Mouse (Mus musculus): Measurements from ENCODE around the gene Ttc7.

Gene Ttc7

DNA sequence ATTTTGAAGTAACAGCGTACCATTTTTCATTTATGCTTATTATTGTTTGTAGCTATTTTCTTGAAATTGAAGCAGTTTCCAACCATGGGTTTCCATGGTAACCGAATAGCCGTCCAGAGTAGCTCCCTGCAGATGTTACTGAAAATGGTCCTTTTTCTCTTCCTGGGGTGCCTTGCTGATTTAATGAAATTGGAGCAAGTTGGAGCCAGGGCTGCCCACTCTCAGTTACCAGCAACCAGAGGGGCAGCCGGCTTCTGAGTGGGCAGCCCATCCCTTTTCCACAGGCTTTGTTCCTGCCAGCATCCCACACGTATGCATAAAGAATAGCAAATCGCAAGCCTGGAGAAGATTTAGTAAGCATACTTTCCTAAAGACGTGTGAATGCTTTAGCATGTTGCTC is 89.5 kb downstream of the Ttc7 start:
- DNase-seq: no peak

DNA sequence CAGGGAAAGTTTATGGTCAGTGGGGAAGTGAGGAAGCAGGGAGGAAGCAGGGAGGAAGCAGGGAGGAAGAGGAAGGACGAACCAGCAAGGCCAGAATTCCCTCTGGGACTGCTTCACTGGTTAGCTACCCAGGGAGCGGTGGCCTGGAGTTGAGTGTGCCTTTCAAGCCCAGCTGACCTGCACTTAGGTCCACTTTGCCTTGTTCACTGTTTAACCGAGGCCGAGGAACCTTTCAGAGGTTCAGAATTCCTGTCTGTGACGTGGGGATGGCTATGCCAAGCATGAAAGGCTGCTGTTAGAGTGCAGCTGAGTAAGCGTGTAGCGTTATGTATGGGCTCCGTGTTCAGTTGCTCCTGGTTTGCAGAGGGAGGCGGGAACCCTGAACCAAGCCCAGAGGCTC is 90.6 kb downstream of the Ttc7 start:
- DNase-seq: no peak

DNA sequence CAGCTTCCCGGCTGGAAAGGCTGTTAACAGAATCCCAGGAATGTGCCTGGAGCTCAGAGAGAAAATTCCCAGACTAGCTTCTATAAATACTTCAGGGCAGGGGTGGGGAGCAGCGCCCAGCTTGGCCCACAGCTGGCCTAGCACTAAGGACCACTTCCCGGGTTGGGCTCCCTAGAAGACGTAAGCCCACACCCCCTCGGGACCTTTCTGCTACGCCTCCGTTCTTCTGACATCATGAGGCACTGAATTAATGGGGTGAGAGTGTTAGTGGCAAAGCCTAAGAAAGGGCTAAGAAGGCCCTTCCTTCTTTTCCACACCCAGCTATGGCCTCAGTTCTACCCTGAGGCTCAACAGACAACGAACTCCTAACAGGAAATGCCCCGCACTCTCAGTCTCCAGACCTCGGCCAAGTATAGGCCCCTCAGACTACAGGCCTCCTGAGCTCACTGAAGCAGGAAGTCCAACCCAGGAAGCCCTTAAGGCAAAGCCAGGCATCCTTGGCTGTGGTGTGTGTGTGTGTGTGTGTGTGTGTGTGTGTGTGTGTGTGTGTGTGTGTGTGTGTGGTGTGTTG is 93.3 kb downstream of the Ttc7 start:
- no peak for DNase-seq

DNA sequence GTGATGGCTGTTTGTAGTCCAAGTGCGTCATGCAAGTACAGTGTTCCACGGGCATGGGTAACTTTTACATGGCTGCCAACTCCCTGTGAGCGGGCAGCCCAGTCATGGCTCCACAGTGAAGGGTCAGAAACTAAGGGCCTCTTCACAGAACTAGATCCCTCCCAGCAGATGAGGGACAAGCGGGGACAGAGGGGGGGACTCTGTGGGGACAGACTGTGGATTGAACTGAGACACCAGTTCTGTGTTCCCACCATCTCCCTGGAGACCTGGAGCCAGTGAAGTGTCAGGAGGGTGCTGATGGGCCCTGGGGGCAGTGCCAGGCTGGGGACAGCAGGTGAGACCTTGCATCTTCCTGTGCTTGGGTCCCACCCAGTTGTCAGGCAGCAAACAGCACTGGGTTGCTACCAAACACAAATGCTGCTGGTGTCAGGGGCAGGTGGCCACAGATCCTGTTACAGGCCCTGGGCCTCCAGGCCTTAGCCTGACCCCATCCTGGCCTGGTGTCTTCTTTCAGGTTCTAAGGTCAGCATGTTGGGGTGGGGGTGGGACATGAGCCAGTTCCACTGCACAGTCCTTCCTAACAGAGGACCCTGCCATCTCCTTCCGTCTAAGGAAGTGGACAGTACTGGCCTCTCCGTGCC is 94.3 kb downstream of the Ttc7 start:
- no peak for DNase-seq

DNA sequence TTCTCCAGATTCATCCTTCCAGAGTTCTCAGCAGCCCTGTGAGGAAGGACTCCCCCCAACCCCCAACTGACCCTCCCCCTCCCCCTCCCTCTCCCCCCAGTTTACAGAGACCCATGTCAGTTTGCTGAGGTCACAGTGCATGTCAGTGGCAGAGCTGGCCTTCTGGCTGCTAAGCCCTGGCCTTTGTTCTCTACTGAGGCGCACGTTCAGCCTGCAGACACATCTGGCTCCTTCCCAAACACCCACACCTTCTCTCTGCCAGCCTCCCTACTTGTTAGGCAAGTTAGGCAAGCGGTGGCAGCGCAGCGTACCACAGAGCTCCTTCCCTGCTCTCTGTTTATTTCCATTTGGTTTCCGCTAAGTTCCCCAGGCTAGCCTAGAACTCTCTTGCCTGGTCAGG is 94.8 kb downstream of the Ttc7 start:
- DNase-seq: no peak

DNA sequence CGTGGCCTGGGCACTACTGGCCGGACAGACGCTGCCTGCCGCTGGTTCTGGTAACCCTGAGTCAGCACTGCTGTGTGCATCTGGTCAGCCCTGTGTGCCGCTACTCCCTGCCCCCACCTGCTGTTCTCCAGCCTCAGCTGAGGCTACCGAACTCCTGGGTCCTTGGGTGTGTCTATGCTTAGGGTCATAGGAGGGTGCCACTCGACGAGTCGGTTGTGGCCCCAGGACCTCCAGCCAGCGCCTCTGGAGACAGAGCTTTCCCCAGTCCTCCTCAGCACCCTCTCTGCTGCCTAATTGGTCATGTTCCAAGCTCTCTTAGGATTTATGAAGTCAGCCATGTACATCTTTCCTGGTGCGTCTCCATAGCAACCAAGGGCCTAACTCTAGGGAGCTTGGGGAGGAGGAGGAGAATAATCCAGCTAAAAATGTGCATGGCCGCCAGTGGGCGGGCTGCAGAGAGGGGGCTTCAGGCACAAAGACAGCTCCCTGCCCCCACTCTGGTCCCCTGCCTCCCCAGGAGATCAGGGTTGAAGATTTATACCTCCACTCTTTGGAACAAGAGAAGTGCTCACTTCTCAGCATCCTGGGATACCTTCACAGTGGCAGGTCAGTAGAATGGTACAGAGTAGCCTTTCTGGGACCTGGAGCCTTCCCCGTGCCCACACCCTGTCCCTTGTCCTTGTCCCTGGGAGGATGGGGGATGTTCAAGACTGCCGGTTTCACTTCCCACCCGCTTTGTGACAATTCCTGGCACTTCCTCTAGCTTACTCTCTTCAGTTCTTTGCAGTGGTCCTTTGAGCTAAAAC is 95.9 kb downstream of the Ttc7 start:
- no peak for DNase-seq

DNA sequence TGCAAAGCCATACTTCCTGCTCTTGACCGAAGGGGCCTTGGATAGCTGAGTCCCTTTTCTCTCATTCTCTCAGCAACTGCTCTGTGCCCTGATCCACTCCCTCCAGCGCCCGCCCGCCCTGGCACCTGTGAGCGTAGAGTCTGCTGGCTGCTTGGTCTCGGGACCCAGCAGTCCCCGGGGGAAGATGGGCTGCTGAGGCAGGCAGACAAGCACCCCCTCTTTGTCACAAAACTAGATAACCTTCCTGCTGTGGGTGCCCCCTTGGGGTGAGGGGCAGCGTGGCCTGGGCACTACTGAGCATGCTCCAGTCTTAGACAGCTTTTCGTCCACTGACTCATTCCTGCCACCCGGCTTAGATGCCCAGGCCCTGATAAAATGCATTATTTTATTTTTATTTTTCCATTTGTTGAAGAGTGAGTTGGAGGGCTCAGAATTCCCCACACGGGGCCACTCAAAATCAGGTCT is 96.5 kb downstream of the Ttc7 start:
- no peak for DNase-seq

DNA sequence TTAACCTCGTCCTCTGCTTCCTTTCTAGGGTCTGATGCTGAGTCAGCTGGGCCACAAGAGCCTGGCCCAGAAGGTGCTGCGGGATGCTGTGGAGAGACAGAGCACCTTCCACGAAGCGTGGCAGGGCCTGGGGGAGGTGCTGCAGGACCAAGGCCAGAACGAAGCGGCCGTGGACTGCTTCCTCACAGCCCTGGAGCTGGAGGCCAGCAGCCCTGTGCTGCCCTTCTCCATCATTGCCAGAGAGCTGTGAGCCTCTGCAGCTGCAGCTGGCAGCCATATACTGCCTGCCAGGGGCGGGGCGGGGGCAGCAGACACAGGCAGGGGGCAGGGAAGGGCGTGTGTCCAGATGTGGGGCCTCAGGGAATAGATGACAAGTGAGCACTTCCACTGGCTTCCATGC is 97.1 kb downstream of the Ttc7 start:
- no peak for DNase-seq

DNA sequence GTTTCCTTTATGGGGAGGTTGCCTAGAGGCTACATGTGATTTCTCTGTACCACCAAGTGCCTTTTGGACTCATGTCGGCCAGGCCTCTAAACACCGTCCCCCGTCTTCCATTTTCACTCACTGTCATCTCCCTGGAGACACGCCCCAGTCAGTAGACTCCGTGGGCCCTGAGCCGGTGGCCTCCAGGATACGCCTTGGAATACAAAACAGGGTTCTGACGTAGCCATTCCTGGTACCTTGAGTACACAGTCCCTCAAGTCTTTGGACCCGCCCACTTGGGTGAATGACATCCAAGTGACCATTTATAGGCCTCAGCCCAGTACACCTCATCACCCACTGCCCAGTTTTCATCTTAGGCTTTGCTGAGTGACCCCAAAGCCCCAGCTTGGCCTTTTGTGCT is 98.0 kb downstream of the Ttc7 start:
- DNase-seq: no peak

DNA sequence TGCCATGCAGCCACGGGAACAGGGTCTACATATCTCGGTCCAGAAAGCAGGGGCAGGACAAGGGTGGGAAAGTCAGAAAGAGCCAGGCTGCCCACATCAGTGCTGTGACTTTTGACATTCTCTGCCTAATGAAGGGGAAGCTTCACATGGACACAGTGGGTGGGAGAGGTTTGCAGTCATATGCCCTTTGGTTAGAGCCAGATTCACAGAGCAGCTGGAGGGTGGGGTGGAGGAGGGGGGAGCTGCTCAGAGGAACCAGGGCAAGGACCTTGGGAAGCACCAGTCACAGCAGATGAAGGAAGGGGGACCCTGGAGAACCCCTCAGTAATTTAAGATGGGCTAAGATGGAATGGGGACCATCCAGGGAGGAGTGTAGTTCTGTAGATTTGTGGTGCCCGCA is 103.1 kb downstream of the Ttc7 start:
- DNase-seq: no peak

DNA sequence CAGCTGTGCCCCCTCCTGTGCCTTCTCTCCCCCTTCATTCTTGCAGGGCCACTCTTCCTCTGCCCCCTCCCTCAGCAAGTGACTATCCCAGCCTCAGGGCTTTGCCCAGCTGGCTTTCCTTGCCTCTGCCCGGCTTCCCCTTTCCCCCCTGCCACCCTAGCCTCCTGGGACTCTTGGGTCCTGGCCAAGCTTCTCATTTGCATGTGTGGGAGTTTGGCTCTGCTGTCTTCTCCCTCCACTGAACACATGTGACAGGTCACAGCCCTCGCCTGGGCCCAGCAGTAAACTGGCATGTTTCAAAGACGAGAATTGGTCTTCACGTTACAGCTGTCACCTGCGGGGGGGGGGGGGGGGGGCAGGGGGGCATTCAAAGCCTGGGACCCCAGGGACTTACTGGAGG is 104.4 kb downstream of the Ttc7 start:
- DNase-seq: peak in 1 of 2 experiments; percentile 43

DNA sequence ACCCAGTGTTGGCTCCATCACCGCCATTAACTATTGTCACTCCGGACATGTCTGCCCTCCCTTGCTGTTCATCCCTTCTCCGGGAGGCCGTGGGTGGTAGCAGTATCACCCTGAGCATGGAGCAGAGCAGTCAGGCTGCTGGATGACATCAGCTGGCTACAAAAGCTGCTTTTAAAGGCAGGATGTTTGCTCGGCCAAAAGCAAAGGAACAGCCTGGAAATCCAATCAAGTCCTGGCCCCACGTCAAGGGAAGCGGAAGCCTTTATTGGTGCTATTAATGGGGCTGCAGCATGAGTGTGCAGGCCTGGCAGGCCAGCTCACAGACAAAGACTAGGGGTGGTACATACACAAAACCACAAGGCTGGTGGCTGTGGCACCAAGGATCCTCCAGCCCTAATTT is 108.6 kb downstream of the Ttc7 start:
- DNase-seq: no peak

DNA sequence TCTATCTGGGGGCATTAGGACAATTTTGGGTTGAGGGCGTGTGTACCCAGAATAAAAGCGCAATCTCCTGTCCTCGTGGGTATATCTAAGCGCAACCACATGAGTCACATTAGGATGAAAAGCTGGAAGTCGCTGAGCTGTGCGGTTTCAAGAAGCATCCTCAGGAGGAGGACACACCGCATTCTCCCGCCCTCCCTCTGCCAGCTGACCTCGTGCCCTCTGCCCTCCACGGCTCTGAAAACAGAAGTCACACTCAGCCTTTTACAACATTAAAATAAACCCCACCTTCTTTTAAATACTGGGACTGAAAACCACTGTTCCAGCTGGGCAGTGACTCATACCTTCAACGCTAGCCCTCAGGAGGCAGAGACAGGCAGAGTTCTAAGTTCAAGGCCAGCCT is 114.4 kb downstream of the Ttc7 start:
- no peak for DNase-seq

DNA sequence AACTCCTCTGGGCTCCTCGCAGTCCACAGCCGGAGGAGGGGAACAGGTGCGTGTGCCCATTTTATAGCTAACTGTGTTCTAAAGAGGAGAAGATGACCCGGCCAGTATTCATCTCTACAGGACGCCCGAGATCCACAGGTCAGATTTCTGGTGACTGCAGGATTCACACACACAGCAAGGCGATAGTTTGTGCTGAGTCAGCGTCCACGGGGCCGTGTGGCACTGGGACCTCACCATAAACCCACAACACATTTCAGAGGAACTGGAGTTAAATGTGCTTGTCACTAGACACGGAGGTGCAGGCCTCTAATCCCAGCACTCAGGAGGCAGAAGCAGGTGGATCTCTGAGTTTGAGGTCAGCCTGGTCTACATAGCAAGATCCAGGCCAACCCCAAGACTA is 119.8 kb downstream of the Ttc7 start:
- no peak for DNase-seq

DNA sequence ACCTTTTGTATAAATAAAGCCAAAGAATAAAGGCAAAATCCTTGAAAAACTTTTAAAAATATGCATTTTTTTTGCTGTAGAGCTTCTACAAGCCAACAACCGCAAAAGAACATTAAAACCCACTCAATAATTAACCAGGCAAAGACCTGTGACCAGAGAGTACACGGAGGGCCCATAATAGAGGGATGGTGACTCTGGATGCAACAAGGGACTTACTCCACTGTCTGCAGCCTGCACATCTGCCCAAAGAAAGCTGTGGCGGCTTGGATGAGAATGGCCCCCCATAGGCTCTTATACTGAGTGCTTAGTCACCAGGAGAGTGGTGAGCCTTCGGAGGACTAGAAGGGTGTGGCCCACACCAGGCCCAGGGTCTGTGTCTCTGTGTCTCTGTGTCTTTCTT is 120.8 kb downstream of the Ttc7 start:
- DNase-seq: no peak

DNA sequence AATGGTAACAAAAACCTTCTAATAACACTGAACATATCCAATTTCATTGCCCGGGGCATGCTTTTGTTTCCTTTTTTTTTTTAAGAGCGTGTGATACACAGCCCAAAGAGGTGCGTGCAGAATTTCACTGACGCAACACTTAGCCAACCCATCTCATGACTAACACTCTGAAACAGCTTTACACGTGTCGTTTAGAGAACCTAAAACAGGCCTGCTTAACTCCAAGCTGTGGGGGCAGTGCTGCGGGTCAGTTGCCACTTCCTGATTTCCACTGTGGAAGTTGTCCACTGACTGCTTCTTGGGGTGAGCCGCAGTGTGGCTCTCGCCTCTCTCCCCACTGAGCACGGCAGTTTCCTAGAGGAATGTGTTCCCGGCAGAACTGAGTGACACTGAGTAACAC is 122.9 kb downstream of the Ttc7 start:
- no peak for DNase-seq

DNA sequence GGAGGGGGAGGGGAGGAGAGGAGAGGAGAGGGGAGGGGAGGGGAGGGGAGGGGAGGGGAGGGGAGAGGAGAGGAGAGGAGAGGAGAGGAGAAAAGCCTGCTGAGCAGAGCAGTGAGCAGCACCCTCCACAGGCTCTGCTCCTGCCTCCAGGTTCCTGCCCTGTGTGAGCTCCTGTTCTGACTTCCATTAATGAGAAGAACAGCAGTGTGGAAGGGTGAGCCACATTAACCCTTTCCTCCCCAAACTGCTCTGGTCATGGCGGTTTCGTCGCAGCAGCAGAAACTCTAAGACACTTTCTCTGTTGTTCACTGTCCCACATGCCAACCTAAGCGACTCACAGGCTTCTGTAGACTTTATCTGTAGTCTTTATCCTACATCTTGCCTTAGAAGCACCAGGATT is 124.0 kb downstream of the Ttc7 start:
- no peak for DNase-seq

DNA sequence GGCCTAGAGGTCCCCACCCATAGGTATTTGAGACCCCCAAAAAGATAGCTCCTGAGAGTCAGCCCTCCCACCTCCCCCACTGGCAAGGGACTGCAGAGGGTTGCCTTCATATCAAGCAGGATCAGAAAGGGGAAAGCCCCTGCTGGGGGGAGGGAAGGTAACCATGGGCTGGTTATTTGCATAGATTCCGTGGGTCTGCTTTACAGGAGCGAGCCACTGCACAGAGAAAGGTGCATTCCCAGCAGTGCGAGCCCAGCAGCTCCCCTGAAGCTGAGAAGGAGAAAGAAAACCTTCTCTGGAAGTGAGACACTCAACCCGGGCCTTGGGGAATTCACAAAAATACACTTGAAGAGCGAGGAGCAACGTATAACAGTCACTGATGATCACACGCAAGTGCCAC is 135.4 kb downstream of the Ttc7 start:
- DNase-seq: no peak

DNA sequence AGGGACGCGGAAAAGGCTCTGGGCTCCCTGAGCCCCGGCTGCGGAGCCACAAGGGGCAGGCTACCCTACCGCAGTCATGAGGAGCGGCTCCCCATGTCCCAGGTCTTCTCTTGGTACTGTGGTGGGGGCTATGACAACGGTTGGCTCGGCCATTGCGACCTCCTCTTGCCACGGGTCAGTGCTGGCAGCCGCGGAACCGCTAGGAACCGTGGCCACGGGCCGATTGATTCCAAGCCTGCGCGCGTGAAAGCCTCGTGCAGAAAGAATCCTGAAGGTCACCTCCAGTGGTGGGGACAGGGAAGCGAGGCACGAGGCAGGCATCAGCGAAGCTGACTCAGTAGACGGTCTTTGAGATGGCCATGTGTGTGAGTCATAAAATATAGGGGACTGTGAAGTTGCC is 144.8 kb downstream of the Ttc7 start, which contains the start of gene Stpg4:
Gene Stpg4 (minus strand): TSS at position 231 of the 400 bp plus-strand sequence.
- no peak for DNase-seq

DNA sequence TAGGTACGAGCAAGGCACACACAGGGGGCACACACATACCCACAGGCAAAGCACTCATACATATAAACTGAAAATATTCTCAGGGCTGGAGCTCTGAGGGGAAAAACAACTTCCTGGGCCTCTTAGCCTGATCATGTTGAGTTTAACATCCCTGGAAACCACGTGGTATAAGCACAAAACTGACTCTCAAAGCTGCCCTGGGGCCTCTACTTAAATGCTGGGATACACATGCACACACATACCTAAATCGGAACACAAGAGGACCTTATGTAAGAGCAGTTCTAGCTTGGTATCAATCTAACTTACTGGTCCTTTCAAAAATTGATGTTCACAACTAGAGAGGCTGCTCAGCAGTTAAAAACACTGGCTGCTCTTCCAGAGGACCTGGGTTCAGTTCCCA is 146.7 kb downstream of the Ttc7 start:
- no peak for DNase-seq
